Mouse (Mus musculus) CD4-positive, CD25-positive, alpha-beta regulatory T cell, adult 2 months (primary cell): Measurements from ENCODE around the gene Fanca.
"Not testable (repeated sequence)": the region's sequence is repeated elsewhere in the genome, so short reads cannot be mapped to it uniquely, and the experiment has no call there.

Experiments
- DNase-seq: peaks from one replicate; pipeline ENCODE4 v3.0.0-alpha.2; 2012; ENCODE audit warnings: low read depth, low spot score

The Fanca gene

GRCm38 (mm10) chr8:123233300-123233699 lies 85.1 kb downstream of the Fanca start:
- no peak for DNase-seq

DNA sequence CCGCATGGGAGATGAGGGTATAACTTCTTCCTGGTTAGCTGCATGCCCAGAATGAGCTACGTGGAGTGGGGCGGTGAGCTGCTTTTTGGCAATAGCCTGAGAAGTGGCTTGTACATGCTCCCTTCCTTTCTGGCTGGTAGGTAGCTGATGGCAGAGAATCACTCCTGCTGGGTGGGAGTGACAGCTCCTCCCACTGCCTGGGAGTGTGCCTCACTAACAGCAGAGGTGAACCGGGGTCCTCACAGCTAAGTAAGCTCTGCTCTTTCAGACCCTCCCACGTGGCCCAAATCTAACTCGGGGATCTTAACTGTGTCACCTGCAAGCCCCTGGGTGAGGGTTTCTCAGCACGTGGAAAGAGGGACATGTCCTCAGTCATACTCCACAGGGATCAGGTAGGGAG lies 85.8 kb downstream of the Fanca start:
- no peak for DNase-seq

DNA sequence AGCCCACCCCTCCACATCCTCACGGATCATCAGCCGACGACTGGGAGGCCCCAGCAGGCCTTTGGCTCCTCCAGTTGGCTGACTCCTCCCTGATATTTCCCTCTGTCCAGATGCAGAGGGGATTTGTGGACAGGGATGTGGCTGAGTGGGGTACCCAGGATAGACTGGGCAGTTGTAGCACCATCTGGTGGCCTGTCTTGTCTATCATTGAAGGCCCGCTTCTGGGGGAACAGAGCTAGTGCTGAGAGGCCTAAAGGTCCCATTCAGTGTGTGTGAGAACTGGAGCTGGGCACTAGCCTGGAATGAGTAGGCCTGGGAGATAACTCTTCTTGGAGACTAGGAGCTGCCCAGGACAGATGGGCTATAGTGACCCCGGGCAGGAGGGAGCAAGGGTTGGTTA lies 86.6 kb downstream of the Fanca start:
- no peak for DNase-seq

DNA sequence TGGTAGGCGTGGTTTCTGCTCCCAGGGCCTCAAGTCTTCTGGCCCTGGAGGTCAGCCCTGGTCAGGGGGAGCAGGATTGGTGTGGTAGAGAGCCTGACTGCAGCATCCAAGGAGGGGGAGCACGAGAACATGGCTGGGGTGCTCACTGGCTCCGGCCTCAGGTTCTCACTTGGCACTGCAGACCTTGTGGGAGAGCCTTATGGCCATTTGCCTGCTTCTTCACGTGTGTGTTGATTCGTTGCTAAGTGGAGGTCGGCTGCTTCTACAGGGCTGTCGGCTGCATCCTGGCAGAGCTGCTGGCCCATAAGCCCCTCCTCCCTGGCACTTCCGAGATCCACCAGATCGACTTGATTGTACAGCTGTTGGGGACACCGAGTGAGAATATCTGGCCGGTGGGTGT lies 88.0 kb downstream of the Fanca start:
- not testable (repeated sequence) for DNase-seq

DNA sequence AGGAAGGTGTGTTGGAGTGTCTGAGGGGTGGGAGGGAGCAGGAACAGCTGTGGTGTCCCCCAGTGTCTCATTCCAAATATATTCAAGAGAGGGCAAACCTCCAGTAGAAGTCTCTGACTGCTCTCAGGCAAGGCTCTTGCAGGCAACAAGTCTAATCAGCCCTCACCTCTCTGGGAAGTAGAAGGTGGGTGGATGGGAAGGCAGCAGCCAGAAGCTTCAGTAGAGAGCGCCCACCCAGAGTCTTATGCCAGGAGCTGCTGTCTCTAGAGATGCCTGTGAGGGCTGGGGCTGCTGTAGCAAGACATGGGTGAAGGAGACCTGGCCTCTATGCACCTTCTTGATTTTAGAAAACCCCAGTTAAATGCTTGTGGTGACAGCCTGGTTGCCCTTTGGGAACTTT lies 90.0 kb downstream of the Fanca start:
- DNase-seq, result no peak

- DNase-seq, result peak; percentile 93
Observed at GRCm38 (mm10) chr8:123224278-123225266, 93.8 kb downstream of the Fanca start, which contains the start of gene Cdk10. TSS of gene Cdk10 (plus strand) at chr8:123224842.

DNA sequence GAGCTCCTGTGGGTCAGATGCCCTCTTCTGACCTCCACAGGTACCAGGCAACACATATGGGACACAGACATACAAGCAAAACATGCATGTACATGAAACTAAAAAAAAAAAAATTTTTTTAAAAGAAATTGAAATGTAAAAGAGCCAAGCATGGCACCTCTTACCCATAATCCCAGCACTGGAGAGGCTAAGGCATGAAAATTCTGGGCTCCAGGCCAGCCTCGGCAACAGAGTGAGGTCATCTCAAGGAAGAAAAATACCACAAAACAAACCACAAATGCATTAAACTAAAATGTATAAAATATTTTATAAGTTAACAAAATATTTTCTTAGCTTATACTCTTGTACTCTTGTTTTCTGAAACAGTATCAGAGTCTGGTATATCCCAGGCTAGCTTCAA lies 97.5 kb downstream of the Fanca start:
- DNase-seq, result no peak
